Mouse (Mus musculus) mouse embryonic stem cell (cell line): ENCODE results near the gene Dbn1.

ENCODE experiments used
- in situ Hi-C, 2 experiments: fragments of 300-500 bp; cut with MboI; formaldehyde crosslinking; loops; 1 replicate in 1 of 2; 3 replicates in 1 of 2; pipeline ENCODE4 v1.14.3; 2019 to 2020; ENCODE audit warnings: low sequenced_read_pairs in 2 of 2, low pct_unique_long_range_greater_than_20kb in 1 of 2, mixed read lengths in 1 of 2; ENCODE audit not compliant: unreplicated experiment in 1 of 2

Gene Dbn1

GRCm38 (mm10) chr13:55484520-55485088 is 3.3 kb downstream of the Dbn1 start:
- in situ Hi-C loops: no loop called here

GRCm38 (mm10) chr13:55483593-55483992 is 4.3 kb downstream of the Dbn1 start:
- in situ Hi-C loops: no loop called here

GRCm38 (mm10) chr13:55483071-55483470 is 4.8 kb downstream of the Dbn1 start:
- in situ Hi-C loops: no loop called here

- in situ Hi-C loops: no loop called here
Measured at GRCm38 (mm10) chr13:55482542-55482941, 5.4 kb downstream of the Dbn1 start.

GRCm38 (mm10) chr13:55479929-55480328 is 8.0 kb downstream of the Dbn1 start:
- in situ Hi-C loops: loop anchor here (5.0 to 10.0 kb wide), 3 partner anchors 42 to 75 kb away; partner anchors contain the start of gene Ddx41 (in 1 of the 2)

GRCm38 (mm10) chr13:55479008-55479407 is 8.9 kb downstream of the Dbn1 start:
- in situ Hi-C loops: loop anchor here (5.0 to 10.0 kb wide), 3 partner anchors 43 to 74 kb away; partner anchors contain the start of gene Ddx41 (in 1 of the 2)

GRCm38 (mm10) chr13:55478036-55478435 is 9.9 kb downstream of the Dbn1 start:
- in situ Hi-C loops: loop anchor here (5.0 to 10.0 kb wide), 3 partner anchors 44 to 73 kb away; partner anchors contain the start of gene Ddx41 (in 1 of the 2)

GRCm38 (mm10) chr13:55477492-55477891 is 10.4 kb downstream of the Dbn1 start:
- in situ Hi-C loops: loop anchor here (5.0 to 10.0 kb wide), 3 partner anchors 45 to 73 kb away; partner anchors contain the start of gene Ddx41 (in 1 of the 2)

GRCm38 (mm10) chr13:55476256-55476655 is 11.7 kb downstream of the Dbn1 start:
- in situ Hi-C loops: loop anchor here (5.0 to 10.0 kb wide), 3 partner anchors 46 to 71 kb away; partner anchors contain the start of gene Ddx41 (in 1 of the 2)

GRCm38 (mm10) chr13:55475750-55476149 is 12.2 kb downstream of the Dbn1 start:
- in situ Hi-C loops: loop anchor here (5.0 to 10.0 kb wide), 3 partner anchors 47 to 71 kb away; partner anchors contain the start of gene Ddx41 (in 1 of the 2)

GRCm38 (mm10) chr13:55474621-55475069 is 13.3 kb downstream of the Dbn1 start:
- in situ Hi-C loops: loop anchor here (5.0 to 10.0 kb wide), 3 partner anchors 48 to 70 kb away; partner anchors contain the start of gene Ddx41 (in 1 of the 2)

- in situ Hi-C loops: loop anchor here in 1 of 2 experiments (10.0 kb wide), 1 partner anchor 69 kb away; no protein-coding TSS in a partner anchor
Measured at GRCm38 (mm10) chr13:55473961-55474360, 13.9 kb downstream of the Dbn1 start.

- in situ Hi-C loops: loop anchor here in 1 of 2 experiments (10.0 kb wide), 1 partner anchor 68 kb away; no protein-coding TSS in a partner anchor
Measured at GRCm38 (mm10) chr13:55473076-55473831, 14.7 kb downstream of the Dbn1 start.

- in situ Hi-C loops: loop anchor here in 1 of 2 experiments (10.0 kb wide), 1 partner anchor 68 kb away; no protein-coding TSS in a partner anchor
Measured at GRCm38 (mm10) chr13:55472132-55473022, 15.5 kb downstream of the Dbn1 start.

GRCm38 (mm10) chr13:55471819-55472131 is 16.1 kb downstream of the Dbn1 start:
- in situ Hi-C loops: loop anchor here in 1 of 2 experiments (10.0 kb wide), 1 partner anchor 67 kb away; no protein-coding TSS in a partner anchor

- in situ Hi-C loops: loop anchor here in 1 of 2 experiments (10.0 kb wide), 1 partner anchor 66 kb away; no protein-coding TSS in a partner anchor
Measured at GRCm38 (mm10) chr13:55471156-55471818, 16.6 kb downstream of the Dbn1 start.

GRCm38 (mm10) chr13:55470372-55470771 is 17.5 kb downstream of the Dbn1 start:
- in situ Hi-C loops: loop anchor here in 1 of 2 experiments (10.0 kb wide), 1 partner anchor 66 kb away; no protein-coding TSS in a partner anchor
